Mouse (Mus musculus) G1E-ER4 (cell line): ENCODE measurements around the gene Stk25. TPM values are rescaled to one million over a fixed set of nuclear protein-coding genes. Genes with fewer than 3 reads are reported as not detected.

Experiments
- GATA1 ChIP-seq: IDR thresholded peaks from one replicate; pipeline ENCODE4 v1.8.0; 2012; ENCODE audit warnings: low read length, inconsistent platforms
- polyA plus RNA-seq: library from polyadenylated mRNA; stranded (reverse); fragments of >175 nt; gene quantifications from 2 replicates; pipeline ENCODE4 v1.2.3, GENCODE M21; 2012

Gene Stk25
- polyA plus RNA-seq, 1 experiment, result 15.5 TPM

DNA sequence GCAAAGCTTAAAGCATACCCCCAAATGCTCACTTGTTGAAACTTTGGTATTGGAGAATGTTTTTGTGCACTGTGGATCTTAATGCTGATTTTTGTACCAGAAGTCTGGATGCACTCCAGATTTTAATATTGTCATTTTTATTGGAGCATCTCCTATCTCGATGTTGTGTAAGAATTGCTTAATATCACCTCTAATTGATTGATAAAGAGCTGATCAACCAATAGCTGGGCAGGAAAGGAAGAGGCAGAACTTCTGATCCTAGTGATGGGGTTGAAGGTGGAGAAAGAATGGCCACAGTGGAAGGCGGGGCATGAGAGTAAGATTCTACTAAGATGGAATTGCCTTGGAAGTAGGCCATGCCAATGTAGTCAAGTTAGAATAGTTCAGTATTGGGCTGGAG lies 16.5 kb downstream of the Stk25 start:
- TF ChIP-seq GATA1, result no peak

DNA sequence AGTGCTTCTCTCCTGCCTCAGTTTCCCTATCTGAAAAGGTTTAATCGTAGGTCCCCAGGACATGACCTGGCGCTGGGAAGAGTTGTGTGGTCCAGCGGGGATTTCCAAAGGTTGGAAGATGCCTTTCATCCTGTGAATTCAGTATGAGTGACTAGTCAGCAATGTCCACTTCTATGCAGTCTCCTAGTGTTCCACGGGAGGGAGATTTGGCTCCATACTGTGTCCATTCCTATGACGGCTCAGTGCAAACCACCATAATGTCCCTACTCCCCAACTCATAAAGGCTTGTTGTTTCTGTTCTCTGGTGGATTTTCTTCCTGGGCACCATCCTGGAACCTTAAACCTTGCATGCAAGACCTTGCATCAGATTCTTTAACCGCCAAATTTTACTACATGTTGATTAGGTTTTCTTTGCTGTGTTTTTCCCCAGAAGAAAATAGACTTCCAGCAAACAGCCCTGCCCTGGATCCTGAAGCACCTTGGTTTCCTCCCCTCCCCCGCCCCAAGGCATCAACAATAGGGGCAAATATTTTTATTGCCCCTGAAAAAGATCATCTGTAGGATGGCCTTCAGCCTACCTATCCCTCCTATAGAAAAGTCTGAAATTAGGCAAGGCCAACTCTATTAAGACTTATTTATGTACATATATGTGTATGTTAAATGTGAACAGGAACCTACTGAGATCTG lies 22.1 kb downstream of the Stk25 start:
- no peak for TF ChIP-seq GATA1

DNA sequence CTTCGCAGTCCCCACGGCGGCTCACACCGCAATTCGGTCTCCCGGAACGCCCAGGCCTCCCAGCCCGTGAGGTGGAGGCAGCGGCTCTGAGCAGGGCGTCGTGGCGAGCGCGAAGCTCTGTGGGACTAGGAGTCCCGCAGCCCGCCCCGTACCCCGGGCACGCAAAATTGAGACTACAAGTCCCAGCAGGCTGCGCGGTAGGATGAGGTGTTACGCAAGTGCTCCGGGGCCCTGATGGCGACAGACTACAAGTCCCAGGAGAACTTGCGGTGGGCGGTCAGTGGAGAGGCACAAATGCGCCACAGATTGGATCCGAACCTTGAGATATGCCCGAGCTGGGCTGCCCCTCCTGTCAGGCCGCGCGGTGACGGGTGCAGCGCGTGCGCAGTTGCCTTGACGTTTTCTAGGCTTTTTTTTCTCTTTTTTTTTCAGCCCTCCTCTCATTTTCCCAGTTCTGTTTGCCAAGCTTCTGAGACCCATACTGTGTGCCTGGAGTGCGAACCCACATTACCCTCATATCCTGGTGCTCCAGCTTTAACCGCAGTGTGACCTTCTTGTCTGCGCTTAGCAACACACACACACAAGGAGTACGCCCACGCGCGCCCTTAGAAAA lies 22.8 kb downstream of the Stk25 start:
- TF ChIP-seq GATA1, result no peak

DNA sequence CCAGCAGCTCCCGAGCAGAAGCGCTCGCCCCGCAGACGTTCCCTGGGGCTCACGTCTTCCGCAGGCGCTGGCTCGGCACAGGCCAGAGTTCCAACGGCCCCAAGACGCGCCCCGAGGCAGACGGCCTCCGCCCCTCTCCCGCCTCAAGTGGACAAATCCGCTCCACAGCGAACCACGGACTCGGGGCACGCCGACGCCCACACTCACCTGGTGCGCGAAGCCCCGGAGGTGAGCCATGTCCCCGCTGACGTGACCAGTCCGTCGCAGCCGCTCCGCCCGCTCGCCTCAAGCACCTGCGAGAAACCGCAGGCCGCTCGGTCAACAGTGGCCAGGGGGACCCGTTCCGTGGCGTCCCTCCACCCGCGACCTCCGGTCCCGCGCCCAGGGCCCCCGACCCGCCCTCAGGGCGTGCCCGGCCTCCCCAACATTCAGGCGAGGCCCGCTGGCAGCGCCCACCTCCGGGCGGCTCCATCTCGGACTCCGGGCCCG lies 23.3 kb downstream of the Stk25 start:
- no peak for TF ChIP-seq GATA1

DNA sequence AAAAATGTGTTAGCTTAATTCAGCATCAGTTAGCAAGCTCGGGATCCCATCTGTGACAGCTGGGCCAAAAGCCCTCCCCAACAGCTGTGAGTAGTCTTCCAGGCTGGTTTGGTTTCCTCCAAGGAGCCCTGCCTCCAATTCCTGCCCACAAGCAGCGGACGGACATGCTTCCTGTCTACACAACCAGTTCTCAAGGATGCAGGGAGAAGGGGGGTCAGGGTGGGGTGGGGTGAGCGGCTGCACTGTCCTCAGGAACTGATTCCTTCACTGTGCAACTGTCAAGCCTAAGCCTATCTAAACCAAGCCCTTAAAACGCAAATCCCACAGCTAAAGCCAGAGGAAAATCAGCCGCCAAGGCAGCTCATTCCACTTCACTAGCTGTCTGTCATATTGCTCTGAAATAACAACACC lies 24.0 kb downstream of the Stk25 start:
- TF ChIP-seq GATA1, result no peak

DNA sequence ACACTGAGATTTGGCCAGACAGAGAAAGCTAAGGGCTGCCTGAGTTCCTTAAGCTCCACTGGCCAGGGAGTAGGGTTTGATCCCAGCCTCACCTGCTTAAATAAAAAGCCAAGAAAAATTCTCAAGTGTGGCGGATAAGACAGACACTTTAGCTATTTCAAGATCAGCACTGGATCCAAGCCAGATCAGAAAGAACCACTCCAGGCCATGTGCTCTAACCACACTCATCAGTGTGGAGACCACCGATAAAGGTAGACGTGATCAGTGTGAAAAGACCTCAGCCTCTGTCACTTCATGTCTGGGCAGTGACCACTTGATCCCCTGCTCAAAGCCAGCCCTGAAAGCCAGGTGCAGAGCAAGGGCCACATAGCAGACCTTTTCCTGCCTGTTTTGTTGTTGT lies 25.7 kb downstream of the Stk25 start:
- no peak for TF ChIP-seq GATA1

DNA sequence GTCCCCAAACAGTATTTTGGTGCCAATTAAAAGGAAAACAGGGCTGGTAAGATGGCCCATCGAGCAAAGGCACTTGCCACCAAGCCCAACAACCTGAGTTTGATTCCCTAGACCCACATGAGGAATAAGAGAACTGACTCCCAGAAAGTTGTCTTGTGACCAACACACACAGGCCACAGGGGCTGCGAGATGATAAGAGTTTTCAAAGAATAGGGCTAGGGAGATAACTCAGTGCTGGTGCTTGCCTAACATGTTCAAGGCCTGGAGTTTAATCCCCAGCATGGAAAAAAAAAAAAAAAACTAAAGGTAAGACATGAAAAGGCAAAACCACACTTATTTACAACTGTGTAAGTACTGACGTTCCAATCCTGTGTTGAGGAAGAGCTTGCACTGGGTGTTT lies 27.7 kb downstream of the Stk25 start:
- TF ChIP-seq GATA1, result no peak

DNA sequence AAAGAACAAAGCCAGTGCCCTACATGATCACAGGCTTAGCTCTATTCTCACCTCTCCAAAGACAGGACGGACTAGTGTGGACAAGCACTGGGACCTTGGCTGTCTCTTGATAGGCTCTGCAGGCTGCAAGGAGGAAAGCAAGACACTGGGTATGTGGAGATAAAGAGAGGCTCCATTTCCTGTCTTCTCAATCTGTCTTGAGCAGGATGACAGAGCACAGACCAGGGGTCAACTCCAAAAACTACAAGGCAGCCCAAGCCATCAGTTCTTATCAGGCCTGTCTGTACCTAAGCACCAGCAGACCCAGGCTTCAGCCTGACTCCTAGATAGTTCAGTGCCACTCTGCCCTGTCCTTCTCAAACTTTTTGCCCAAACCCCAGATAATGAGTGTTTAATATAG lies 34.0 kb downstream of the Stk25 start:
- peak; percentile 88 for TF ChIP-seq GATA1

DNA sequence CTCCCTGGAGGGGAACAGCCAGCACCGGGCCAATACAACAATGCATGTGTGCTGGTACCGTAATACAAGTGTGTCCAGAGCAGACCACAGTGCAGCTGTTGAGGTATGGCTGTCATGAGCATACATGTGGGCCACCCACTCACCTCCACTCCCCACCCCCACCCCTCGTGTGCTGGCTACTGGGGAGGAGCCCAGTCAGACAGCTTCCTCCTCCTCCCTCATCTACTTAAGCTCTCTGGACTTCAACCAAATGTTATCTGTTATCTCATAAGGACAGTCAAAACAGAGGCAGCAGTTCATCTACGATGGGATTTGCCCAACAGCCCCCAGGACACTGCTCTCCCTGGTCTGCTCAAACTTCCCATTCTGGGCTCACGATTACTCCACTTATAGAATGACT lies 39.5 kb downstream of the Stk25 start:
- no peak for TF ChIP-seq GATA1

DNA sequence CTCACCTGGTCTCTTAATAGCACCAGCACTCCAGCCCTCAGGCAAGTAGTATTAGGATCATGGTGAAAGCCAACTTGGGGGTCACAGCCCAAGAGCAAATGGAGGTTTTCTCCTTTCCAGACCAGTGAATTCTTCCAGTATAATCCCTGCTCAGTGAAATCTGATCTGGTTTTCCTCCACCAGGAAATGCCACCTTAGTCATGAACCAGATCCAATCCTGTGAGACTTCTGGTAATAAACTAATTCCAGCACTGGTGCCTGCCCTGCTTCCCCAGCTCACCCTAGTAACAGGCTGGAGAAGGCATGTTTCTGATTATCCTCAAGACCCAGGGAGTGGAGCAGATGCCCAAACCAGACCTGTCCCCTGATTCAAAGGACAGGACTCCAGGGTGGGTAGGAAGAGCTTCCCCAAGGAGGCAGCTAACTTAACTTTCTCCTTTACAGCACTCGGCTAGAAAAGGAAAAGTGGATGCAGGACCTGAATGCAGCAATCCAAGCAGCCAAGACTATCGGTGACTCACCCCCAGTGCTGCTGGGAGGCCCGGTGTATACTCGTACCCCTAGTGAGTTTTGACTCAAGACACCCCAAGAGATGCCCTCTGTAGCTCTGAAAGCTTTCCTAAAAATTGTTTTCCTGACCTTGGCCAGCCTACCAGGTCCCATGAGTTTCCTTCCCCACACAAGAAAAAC lies 40.3 kb downstream of the Stk25 start:
- TF ChIP-seq GATA1, result no peak

DNA sequence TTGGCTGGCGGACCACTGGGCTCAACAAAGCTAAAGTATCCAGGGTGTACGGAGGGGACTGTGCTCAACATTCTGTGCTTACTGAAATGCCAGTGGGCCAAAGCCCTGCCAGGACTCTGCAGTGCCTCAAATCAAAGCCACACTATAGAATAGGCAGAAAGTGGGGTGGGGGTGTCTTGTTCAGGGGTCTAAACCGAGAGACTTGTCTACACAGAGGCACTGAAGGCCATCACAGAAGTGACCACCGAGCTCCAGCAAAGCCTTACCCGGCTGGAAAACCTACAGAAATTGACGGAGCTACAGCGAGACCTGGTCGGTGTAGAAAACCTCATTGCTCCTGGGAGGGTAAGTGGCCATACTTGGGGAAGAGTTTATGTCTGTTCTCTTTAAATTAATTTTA lies 48.7 kb downstream of the Stk25 start:
- no peak for TF ChIP-seq GATA1

DNA sequence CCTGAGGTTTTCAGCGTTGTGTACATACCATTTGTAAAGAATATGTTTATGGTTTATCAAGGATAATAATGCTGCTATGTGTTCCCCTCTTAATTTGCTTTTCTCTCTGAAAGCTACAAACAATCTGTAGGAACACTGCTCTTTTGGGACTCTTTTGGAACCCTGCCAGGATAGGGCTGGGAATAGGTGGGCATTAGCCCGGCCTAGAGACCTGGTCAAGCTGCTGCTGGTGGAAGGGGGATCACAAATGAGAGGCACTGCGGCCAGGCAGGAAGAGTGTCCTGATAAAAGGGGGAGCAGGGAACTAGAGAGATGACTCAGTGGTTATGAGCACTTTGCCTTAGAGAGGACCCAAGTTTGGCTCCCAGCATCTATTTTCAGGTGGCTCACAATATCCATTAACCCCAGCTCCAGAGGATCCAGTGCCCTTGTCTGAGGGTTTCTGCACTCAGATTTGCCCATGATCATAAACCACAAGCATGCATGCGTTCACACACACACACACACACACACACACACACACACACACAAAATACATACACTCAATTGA lies 49.7 kb downstream of the Stk25 start:
- TF ChIP-seq GATA1, result no peak

DNA sequence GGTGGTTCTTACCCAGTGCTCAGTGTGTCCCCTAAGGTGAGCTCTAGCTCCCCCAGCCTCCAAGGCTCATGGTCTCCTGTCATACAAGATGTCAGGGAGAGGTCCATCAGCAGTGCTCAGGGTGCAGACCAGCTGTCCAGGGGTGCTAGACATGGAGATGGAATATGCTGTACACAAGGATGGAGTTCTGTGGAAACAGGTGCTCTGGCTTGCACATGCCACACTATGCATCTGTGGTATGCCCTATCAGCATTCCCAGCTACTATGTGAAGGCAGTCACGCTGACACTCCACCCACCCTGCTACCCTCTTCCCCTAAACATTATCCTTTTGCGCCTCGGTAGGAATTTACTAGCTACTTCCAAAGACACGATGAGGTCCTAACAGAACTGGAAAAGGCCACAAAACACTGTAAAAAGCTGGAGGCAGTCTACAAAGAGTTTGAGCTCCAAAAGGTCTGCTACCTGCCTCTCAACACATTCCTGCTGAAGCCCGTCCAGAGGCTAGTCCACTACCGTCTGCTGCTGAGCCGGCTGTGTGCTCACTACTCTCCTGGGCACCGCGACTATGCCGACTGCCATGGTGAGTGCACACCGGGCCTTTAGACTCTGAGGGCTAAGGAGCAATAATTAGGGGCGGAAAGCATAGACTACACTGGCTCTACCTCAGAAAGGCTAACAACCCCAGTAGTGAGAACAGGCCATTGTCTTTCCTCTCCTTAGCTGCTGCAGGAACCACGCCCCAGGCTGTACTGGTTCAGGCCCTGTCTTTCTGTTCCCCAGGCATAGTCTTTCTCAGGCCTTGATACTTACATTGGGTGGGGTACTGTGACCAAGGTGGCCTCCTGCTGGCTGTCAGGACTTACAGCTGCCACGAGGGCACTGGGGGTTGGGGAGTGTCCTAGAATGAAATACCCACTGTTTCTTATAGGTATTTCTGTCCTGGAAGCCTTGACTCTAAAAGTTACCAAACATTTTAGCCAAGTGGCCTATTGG lies 51.1 kb downstream of the Stk25 start:
- no peak for TF ChIP-seq GATA1

DNA sequence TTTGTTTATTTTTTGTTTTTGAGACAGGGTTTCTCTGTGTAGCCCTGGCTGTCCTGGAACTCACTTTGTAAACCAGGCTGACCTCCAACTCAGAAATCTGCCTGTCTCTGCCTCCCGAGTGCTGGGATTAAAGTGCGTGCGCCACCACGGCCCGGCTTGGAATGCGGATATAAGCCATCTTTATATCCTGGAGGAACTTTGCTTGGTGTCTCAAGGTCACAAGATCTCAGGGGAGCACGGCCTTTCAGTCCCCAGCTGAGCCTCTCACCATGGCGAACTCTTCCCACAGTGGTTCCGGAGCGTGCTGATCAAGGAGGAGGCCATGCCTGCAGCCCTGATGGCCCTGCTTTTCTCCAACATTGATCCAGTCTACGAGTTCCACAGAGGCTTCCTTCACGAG lies 54.5 kb downstream of the Stk25 start:
- TF ChIP-seq GATA1, result no peak

DNA sequence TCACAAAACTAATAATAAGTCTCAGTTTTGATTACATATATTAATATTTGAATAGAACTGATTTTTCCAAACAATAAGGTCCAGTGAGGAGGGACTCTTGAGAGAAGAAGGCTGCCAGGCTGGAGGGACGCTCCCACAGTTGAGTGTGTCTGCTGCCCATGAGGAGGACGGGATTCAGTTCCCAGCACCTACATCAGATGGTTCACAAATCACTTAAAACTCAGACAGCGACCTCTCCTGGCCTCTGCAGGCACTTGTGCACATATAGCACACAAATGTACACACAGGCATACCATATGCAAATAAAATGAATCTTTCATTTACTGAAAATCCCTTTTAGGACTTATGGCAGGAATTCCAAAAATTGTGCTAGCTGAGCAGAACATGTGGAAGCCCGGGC lies 55.5 kb downstream of the Stk25 start:
- TF ChIP-seq GATA1, result no peak
